Mouse (Mus musculus): ENCODE results near the gene Atg4a-ps.

Atg4a-ps gene

DNA sequence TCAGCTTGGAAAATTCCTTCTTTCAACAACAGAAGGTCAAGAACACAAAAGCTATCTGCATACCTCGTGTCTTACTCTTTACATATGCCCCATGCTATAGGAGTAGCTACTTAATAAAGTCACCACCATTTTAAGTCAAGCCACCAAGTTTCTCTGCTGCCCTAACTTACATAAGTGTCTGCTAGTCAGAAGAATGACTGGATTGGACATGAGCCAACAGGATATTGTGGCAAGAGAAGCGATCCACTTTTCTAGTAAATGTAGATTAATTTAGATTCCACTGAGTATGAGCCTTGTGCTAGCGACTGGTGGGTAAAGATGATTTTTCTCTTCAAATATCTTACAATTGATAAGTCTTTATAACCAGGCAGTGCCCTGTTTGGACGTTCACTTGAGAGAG, 12.0 kb downstream of the Atg4a-ps start:
- in situ Hi-C loops (cut with MboI; ENCODE audit: unreplicated experiment in 2 of 2) = no loop called here

- in situ Hi-C loops (cut with MboI; ENCODE audit: unreplicated experiment in 2 of 2) = no loop called here
These were observed 12.7 kb downstream of the Atg4a-ps start for GRCm38 (mm10) chr3:103633124-103633523.

DNA sequence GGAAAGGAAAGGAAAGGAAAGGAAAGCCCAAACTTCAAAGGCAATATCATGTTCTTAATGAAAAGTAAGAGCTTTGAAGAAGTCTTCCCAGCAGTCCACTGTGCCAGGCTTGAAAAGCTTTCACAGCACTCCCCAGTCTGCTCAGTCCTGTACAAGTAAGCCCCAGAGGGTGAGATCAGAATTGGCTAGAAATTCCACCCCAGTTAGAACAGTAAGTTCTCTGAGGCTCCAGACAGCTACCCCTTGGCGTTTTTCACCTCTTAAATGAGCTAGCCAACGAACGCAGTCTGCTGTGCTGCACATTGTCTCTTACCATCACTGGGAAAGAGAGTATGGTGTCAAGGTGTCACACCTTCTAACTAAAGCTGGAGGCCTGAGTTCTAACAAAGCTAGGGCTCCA, 18.2 kb downstream of the Atg4a-ps start:
- in situ Hi-C loops (cut with MboI; ENCODE audit: unreplicated experiment in 2 of 2) = no loop called here

GRCm38 (mm10) chr3:103626481-103626880, 19.4 kb downstream of the Atg4a-ps start:
- in situ Hi-C loops (cut with MboI; ENCODE audit: unreplicated experiment in 2 of 2) = no loop called here

DNA sequence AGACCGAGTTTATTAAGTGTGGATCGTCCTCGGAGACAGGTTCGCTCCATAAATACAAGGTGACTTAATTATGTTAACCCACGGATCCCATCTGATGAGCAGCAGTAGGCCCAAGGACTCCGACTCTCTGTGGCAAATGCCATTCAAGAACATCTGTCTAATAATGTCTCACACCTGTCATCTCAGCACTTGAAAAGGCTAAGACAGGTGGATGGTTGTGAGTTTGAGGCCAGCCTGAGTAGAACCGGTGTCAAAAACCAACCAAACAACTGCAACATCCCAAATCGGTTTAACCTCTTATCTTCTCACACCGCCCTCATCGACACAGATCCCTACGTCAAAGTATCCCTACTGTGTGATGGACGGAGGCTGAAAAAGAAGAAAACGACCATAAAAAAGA, 20.7 kb downstream of the Atg4a-ps start:
- in situ Hi-C loops (cut with MboI; ENCODE audit: unreplicated experiment in 2 of 2) = no loop called here

GRCm38 (mm10) chr3:103624591-103625051, 21.2 kb downstream of the Atg4a-ps start:
- in situ Hi-C loops (cut with MboI; ENCODE audit: unreplicated experiment in 2 of 2) = no loop called here

DNA sequence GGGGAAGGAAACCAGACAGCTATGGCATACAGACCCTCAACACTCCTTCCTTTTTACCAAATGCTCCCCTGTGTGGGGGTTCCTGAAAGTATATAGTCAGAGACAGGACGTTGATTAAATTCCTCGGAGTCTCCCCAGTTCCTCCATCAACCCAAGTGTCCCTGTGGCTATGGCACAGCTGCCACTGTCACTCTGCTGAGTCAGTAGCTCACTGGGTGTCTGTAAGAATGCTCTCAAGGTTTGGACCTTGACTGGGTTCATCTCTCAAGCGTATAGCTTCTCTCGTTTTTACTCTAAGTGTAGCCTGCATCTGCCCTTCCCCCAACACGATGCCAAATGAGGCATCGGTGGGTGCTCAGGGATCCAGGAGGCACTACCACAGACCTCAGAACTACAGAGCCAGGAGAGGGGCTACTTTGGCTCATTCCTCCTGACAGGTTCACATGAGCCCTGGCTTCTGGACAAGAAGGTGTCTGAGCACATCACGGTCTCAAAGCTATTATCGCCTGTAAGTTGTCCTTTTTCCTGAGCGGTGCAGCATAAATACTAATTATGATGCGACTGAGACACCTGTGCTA, 21.9 kb downstream of the Atg4a-ps start:
- in situ Hi-C loops (cut with MboI; ENCODE audit: unreplicated experiment in 2 of 2) = no loop called here

DNA sequence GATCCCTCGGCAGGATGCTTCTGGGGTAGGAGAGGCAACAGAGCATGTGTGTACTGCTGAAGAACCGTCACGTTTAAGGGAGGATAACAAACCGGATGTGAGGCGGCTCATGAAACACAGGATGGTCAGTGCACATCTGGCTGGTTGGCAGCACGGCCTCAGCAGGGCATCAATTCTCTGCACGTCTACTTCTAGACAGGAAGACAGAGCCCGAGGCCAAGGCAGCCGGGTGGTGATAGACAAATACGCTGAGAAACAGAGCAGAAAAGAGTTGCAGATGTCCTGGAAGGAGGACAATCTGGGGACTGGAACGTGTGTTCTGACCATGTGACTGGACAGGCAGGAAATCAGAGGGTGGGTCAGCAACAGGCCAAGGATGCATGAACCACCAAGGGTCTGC, 25.8 kb downstream of the Atg4a-ps start:
- in situ Hi-C loops (cut with MboI; ENCODE audit: unreplicated experiment in 2 of 2) = no loop called here

- in situ Hi-C loops (cut with MboI; ENCODE audit: unreplicated experiment in 2 of 2) = no loop called here
These were observed 28.9 kb downstream of the Atg4a-ps start for GRCm38 (mm10) chr3:103616981-103617380.

DNA sequence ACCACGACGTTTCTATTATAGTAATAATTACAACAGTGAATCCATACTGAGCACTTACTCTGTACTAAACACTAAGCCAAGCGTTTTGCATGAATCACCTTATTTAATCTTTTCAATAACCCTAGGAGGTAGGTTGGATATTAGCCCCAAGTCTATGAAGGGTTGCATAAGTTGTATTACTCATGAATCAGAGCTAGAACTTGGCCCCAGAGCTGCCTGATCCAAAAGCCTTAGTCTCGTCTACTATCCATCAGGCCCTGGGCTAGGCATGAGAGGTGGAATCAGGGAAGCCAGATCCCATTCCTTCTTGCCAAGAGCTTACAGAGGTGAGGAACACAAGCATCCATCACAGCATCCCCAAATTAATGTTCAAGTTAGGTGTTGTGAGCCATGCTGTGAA, 30.2 kb downstream of the Atg4a-ps start:
- in situ Hi-C loops (cut with MboI; ENCODE audit: unreplicated experiment in 2 of 2) = no loop called here

- in situ Hi-C loops (cut with MboI; ENCODE audit: unreplicated experiment in 2 of 2) = no loop called here
These were observed 33.1 kb downstream of the Atg4a-ps start for GRCm38 (mm10) chr3:103612636-103613355.

GRCm38 (mm10) chr3:103610231-103610630, 35.6 kb downstream of the Atg4a-ps start:
- in situ Hi-C loops (cut with MboI; ENCODE audit: unreplicated experiment in 2 of 2) = no loop called here

GRCm38 (mm10) chr3:103606660-103607595, 38.9 kb downstream of the Atg4a-ps start:
- in situ Hi-C loops (cut with MboI; ENCODE audit: unreplicated experiment in 2 of 2) = no loop called here

GRCm38 (mm10) chr3:103606045-103606597, 39.7 kb downstream of the Atg4a-ps start:
- in situ Hi-C loops (cut with MboI; ENCODE audit: unreplicated experiment in 2 of 2) = no loop called here

- in situ Hi-C loops (cut with MboI; ENCODE audit: unreplicated experiment in 2 of 2) = no loop called here
These were observed 44.3 kb downstream of the Atg4a-ps start for GRCm38 (mm10) chr3:103601561-103601960.

DNA sequence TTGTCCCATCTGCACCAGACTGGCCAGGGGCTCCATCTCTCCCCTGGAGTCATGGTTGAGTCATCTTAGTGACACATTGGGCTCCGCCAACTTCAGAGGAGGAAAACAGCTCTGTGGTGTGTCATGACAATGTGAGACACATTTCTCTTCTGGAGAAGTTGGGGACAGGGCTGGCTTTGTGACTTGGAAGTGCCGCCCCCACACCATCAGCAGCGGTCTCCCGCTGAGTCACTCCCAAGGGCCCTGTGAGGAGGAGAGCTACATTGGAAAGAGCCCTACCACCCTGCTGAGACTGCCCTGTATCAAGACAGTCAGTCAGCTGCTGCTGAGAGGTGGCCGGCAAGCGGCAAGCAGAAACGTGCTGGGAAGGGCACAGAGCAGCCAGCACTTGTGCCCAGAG, 44.9 kb downstream of the Atg4a-ps start:
- in situ Hi-C loops (cut with MboI; ENCODE audit: unreplicated experiment in 2 of 2) = no loop called here

DNA sequence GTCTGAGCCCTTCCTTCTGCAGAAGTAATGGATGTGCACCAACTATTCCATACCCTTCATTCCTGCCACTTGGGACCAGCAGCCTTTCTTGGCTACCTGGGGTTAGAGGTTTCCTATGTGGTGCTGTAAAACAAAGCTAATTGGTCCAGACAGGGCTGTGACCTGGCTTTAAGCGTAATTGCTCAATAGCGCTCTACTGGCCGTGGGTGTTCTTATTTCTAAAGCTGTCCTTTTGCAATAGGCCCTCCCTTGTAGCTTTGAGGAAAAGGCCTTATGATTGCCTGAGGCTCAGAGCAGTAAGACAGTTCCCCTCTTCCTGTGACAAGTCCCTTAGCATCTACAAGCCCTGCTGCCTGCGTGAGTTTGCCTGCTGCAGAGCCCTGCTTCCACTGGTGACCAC, 48.3 kb downstream of the Atg4a-ps start:
- in situ Hi-C loops (cut with MboI; ENCODE audit: unreplicated experiment in 2 of 2) = no loop called here

GRCm38 (mm10) chr3:103595271-103595810, 50.5 kb downstream of the Atg4a-ps start:
- in situ Hi-C loops (cut with MboI; ENCODE audit: unreplicated experiment in 2 of 2) = no loop called here
